In the genomic region with DNA sequence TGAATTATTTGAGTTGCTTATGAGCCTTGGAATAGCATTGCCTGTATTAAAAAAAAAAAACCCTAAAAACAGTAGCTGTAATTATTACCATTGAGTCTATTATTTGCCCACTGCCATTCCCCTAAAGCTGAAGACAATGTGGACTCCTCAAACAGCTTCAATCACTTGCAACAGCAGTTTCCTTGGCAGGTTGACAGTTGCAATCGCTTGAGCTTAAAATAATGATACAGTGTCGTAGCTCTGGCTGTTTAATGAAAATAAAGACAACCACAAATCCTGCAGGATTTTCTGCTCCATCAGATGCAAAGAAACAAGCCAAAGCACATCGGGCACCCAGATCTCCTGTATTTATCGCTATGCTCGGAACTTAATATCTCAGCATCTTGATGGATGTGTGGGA, we compare ENCODE assay signal across 35 mouse cellular contexts.
DNase-seq lines count a peak whose midpoint lies in the region; ATAC-seq and TF ChIP-seq lines count a peak whose summit lies in the region.
"Had no signal": no experiment of that assay in that cellular context is flagged by ENCODE, and none has a peak within 500 bp of the region (broad histone marks: within the 10 kb centered on the region; RNA-seq: fewer than 3 reads in every experiment).

No protein-coding gene starts in this region.

- H3K4me1 ChIP-seq in forebrain, embryonic 13.5 days = peaks cover 5% of the 10 kb centered on the region; the same call in 1 of the 2 replicates
- no peaks in the 10 kb centered on the region for H3K4me1 ChIP-seq in forebrain, embryonic 10.5 days
- H3K4me1 ChIP-seq in hindbrain, postnatal 0 days (ENCODE audit: insufficient read depth, low read length) = no peaks in the 10 kb centered on the region
- H3K4me1 ChIP-seq in hindbrain, embryonic 16.5 days (ENCODE audit: control insufficient read depth, insufficient read depth, low read depth, low read length) = no peaks in the 10 kb centered on the region
- H3K4me1 ChIP-seq: embryonic facial prominence, embryonic 15.5 days; hindbrain, embryonic 12.5 days; limb, embryonic 10.5 days; limb, embryonic 15.5 days; liver, embryonic 13.5 days; midbrain, embryonic 15.5 days; neural tube, embryonic 13.5 days had no signal

- WGBS in forebrain, embryonic 13.5 days = 40% methylated on average over 5 of the region's 5 CpGs
- WGBS in forebrain, embryonic 10.5 days = 81% methylated on average over 5 of the region's 5 CpGs
- 44% methylated on average over 5 of the region's 5 CpGs for WGBS in hindbrain, postnatal 0 days
- 50% methylated on average over 5 of the region's 5 CpGs for WGBS in hindbrain, embryonic 16.5 days

- no peaks in the 10 kb centered on the region for H3K27me3 ChIP-seq in forebrain, embryonic 13.5 days
- H3K27me3 ChIP-seq in forebrain, embryonic 10.5 days (ENCODE audit: poor library complexity, severe bottlenecking) = no peaks in the 10 kb centered on the region
- H3K27me3 ChIP-seq in hindbrain, postnatal 0 days (ENCODE audit: insufficient read depth, low read length) = no peaks in the 10 kb centered on the region
- H3K27me3 ChIP-seq in hindbrain, embryonic 16.5 days (replicated peaks; ENCODE audit: control insufficient read depth, insufficient read depth, low read length) = no peaks in the 10 kb centered on the region
- H3K27me3 ChIP-seq: embryonic facial prominence, embryonic 15.5 days; hindbrain, embryonic 12.5 days; limb, embryonic 15.5 days; liver, embryonic 13.5 days; midbrain, embryonic 15.5 days; neural tube, embryonic 13.5 days had no signal

- H3K36me3 ChIP-seq in forebrain, embryonic 13.5 days (ENCODE audit: poor library complexity, severe bottlenecking) = no peaks in the 10 kb centered on the region
- no peaks in the 10 kb centered on the region for H3K36me3 ChIP-seq in forebrain, embryonic 10.5 days (replicated peaks)
- no peaks in the 10 kb centered on the region for H3K36me3 ChIP-seq in hindbrain, postnatal 0 days (ENCODE audit: insufficient read depth, low read length)
- no peaks in the 10 kb centered on the region for H3K36me3 ChIP-seq in hindbrain, embryonic 16.5 days (ENCODE audit: control insufficient read depth, insufficient read depth, low read length)
- H3K36me3 ChIP-seq: embryonic facial prominence, embryonic 15.5 days; hindbrain, embryonic 12.5 days; limb, embryonic 10.5 days; limb, embryonic 15.5 days; liver, embryonic 13.5 days; midbrain, embryonic 15.5 days; neural tube, embryonic 13.5 days had no signal

- no peak for TF ChIP-seq CTCF in hindbrain, postnatal 0 days (IDR thresholded peaks at IDR 0.05; ENCODE audit: low read depth)

- H3K27ac ChIP-seq in forebrain, embryonic 13.5 days = no peak overlapping the region
- no peak overlapping the region for H3K27ac ChIP-seq in forebrain, embryonic 10.5 days
- no peak overlapping the region for H3K27ac ChIP-seq in hindbrain, postnatal 0 days
- no peak overlapping the region for H3K27ac ChIP-seq in hindbrain, embryonic 16.5 days (ENCODE audit: low read depth, low read length)
- H3K27ac ChIP-seq: embryonic facial prominence, embryonic 15.5 days; gastrocnemius, adult 2 months; hindbrain, embryonic 12.5 days; limb, embryonic 10.5 days; limb, embryonic 15.5 days; liver, embryonic 13.5 days; macrophage; midbrain, embryonic 15.5 days; neural tube, embryonic 13.5 days had no signal

- H3K9me3 ChIP-seq in forebrain, embryonic 13.5 days (replicated peaks) = no peaks in the 10 kb centered on the region
- no peaks in the 10 kb centered on the region for H3K9me3 ChIP-seq in forebrain, embryonic 10.5 days
- H3K9me3 ChIP-seq in hindbrain, postnatal 0 days (ENCODE audit: low read length) = no peaks in the 10 kb centered on the region
- no peaks in the 10 kb centered on the region for H3K9me3 ChIP-seq in hindbrain, embryonic 16.5 days (ENCODE audit: control insufficient read depth, low read length)
- H3K9me3 ChIP-seq: embryonic facial prominence, embryonic 15.5 days; hindbrain, embryonic 12.5 days; limb, embryonic 10.5 days; limb, embryonic 15.5 days; liver, embryonic 13.5 days; midbrain, embryonic 15.5 days; neural tube, embryonic 13.5 days had no signal

- H3K9ac ChIP-seq in forebrain, embryonic 13.5 days = no peak overlapping the region
- no peak overlapping the region for H3K9ac ChIP-seq in hindbrain, postnatal 0 days (replicated peaks; ENCODE audit: low read length)
- H3K9ac ChIP-seq in hindbrain, embryonic 16.5 days (ENCODE audit: low read depth, low read length) = no peak overlapping the region
- H3K9ac ChIP-seq: embryonic facial prominence, embryonic 15.5 days; hindbrain, embryonic 12.5 days; limb, embryonic 15.5 days; liver, embryonic 13.5 days; midbrain, embryonic 15.5 days; neural tube, embryonic 13.5 days had no signal

- no peak overlapping the region for H3K4me3 ChIP-seq in forebrain, embryonic 13.5 days
- H3K4me3 ChIP-seq in forebrain, embryonic 10.5 days = no peak overlapping the region
- no peak overlapping the region for H3K4me3 ChIP-seq in hindbrain, postnatal 0 days (ENCODE audit: low read length)
- no peak overlapping the region for H3K4me3 ChIP-seq in hindbrain, embryonic 16.5 days (ENCODE audit: low read length)
- H3K4me3 ChIP-seq: embryonic facial prominence, embryonic 15.5 days; gastrocnemius, adult 2 months; hindbrain, embryonic 12.5 days; limb, embryonic 10.5 days; limb, embryonic 15.5 days; liver, embryonic 13.5 days; midbrain, embryonic 15.5 days; myocyte; neural tube, embryonic 13.5 days had no signal

- 0 out of 2 replicates have a peak overlapping the region, but pooled peaks have one; percentile 5 for H3K4me2 ChIP-seq in forebrain, embryonic 13.5 days
- H3K4me2 ChIP-seq in hindbrain, postnatal 0 days (ENCODE audit: low read depth, low read length) = peak overlapping the region; percentile 23; the same call in 1 of the 2 replicates
- H3K4me2 ChIP-seq in hindbrain, embryonic 16.5 days (ENCODE audit: low read length) = no peak overlapping the region
- H3K4me2 ChIP-seq: embryonic facial prominence, embryonic 15.5 days; heart, embryonic 11.5 days; hindbrain, embryonic 12.5 days; limb, embryonic 15.5 days; liver, embryonic 13.5 days; midbrain, embryonic 15.5 days; neural tube, embryonic 13.5 days had no signal

- no peak for DNase-seq in forebrain, embryonic 10.5 days (ENCODE audit: extremely low spot score, low spot score)
- DNase-seq in hindbrain, postnatal 0 days (ENCODE audit: low spot score) = peak; percentile 54
- DNase-seq in right cerebral cortex, postnatal 10 days (ENCODE audit: low spot score in 2 of 2) = peak; percentile 18 to 22
- no peak for DNase-seq in right cerebral cortex, postnatal 4 days
- DNase-seq in left cerebral cortex, postnatal 36 days (ENCODE audit: low spot score in 2 of 2) = no peak
- DNase-seq: adrenal gland, adult 2 months; adrenal gland, postnatal 36 days; cerebellum, adult 11 months; cerebellum, adult 9-11 months; gastrocnemius, adult 2 months; gastrocnemius, postnatal 36 days; heart, adult 18-20 months; heart, postnatal 36 days; kidney, adult 8-10 months; kidney, postnatal 10 days; liver, embryonic 13.5 days; lung, adult 18-20 months; retina, postnatal 1 day; right cerebral cortex, postnatal 25 days; spleen, adult 18-20 months; thymus, adult 18-20 months; thymus, postnatal 25 days had no signal

- no peak for ATAC-seq in forebrain, embryonic 13.5 days
- no peak for ATAC-seq in hindbrain, postnatal 0 days
- no peak for ATAC-seq in hindbrain, embryonic 16.5 days
- ATAC-seq in activated CD4-positive, CD25-positive, alpha-beta regulatory T cell, adult 4 months = no peak
- ATAC-seq: lung, postnatal 0 days; midbrain, embryonic 15.5 days had no signal

- intact Hi-C loops in left cerebral cortex, postnatal 36 days (cut with DNase I) = no loop called here

Comparison
In these comparisons a context has a peak if more than half of its experiments do, and no peak if none do; other contexts are left out.
1. DNase-seq: peak in hindbrain, postnatal 0 days (single experiment) and right cerebral cortex, postnatal 10 days (2 of 2); none in forebrain, embryonic 10.5 days (single experiment), right cerebral cortex, postnatal 4 days (single experiment) and left cerebral cortex, postnatal 36 days (0 of 2).